Mouse (Mus musculus): ENCODE results near the gene Fgf5.

Fgf5 gene

DNA sequence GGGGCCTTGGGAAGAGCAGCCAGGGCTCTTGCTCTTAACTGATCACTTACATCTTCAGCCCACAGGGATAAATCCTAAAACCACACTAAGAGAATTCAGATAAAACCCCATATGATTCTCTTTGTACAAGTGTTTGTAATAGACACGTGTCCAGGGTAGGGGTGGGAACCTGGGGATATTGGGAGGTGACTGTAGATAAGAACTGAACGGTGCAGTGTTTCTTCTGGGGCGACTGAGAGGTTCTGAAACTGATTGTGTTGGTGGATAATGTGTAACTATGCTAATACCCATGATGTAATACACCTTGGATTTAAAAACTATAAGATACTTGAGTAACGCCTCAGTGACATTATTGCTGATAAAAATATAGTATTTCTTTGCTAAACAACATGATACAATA, 51.7 kb downstream of the Fgf5 start:
- DNase-seq (ENCODE audit: low spot score): no peak

DNA sequence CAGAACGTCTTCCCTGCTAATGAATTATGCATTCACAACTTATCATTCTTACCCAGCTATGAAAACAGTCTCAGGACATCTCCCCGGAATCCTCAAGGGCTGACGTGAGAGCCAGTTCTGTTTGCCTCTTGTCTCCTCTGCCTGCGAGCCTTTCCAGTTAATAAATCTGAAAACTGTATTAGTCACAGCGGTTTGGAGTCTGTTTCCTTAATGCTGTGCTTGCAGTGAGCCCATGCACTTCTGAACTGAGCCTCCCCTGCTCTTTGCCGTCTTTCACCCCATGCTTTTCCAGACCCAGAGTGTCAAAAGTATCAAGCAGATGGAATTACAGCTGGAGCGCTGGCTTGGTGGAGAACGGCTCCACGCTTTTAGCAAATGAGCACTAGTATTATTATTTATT, 52.5 kb downstream of the Fgf5 start:
- peak; percentile 41 for DNase-seq (ENCODE audit: low spot score)

DNA sequence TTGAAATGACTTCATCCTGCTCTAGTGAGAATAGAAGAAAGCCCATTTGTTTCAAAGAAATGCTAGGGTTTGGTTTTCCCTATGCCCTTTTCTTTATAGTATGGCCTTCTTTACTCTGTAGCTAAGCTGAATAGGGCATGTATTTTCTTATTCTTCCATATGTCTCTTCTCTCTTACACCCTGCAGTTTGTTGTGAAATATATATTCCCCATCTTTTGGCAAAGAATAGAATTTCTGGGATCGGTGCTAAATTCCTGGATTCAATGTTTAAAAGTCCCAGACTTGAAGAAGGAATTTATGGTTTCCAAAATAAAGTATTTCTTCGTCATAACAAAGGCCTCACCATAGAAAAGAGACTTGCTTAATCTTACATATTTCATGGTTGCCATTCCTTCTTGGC, 72.6 kb downstream of the Fgf5 start:
- no peak for DNase-seq (ENCODE audit: low spot score)

Measured in embryo, embryonic 10 days (tissue).